Mouse (Mus musculus) cortical plate, adult 2 months (tissue): ENCODE data around the gene Spata18.

ENCODE experiments used
- CTCF ChIP-seq: fragments of 200-500 bp; IDR thresholded peaks from 2 replicates; pipeline ENCODE4 v1.5.1; 2011; ENCODE audit warnings: mild to moderate bottlenecking, control low read depth, low read length; ENCODE audit not compliant: insufficient read depth; ENCODE audit errors: extremely low read depth
- POLR2A ChIP-seq: fragments of 200-500 bp; IDR thresholded peaks from 2 replicates; pipeline ENCODE4 v1.6.1; 2011; ENCODE audit warnings: mild to moderate bottlenecking, low read length, control low read depth; ENCODE audit not compliant: insufficient read depth; ENCODE audit errors: extremely low read depth

DNA sequence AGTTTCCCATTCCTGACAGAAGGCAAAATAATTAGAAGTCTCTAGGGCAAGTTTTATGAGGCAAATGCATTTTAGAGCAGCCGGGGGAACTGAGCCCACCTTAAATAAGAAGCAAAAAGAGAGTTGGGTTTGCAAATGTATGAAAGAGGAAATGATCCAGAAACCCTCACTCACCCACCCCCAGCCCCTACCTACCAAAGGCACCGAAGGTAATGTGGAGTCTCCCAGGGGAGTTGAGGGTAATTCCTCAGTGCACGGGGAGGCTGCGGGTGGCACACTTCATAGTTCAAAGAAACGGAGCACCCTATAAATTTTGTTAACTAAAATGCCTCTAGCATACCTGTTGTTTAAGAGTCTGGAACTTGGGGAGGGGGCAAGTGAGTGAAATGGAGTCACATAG is 54.1 kb downstream of the Spata18 start:
- no peak for TF ChIP-seq POLR2A
- no peak for TF ChIP-seq CTCF
